Mouse (Mus musculus): ENCODE measurements around the gene Gm20388. TPM values are rescaled to one million over a fixed set of nuclear protein-coding genes. Genes with fewer than 3 reads are reported as not detected.

Gm20388 gene
- total RNA-seq, 2 experiments from 2014 or later: 1.9 to 2.0 TPM

DNA sequence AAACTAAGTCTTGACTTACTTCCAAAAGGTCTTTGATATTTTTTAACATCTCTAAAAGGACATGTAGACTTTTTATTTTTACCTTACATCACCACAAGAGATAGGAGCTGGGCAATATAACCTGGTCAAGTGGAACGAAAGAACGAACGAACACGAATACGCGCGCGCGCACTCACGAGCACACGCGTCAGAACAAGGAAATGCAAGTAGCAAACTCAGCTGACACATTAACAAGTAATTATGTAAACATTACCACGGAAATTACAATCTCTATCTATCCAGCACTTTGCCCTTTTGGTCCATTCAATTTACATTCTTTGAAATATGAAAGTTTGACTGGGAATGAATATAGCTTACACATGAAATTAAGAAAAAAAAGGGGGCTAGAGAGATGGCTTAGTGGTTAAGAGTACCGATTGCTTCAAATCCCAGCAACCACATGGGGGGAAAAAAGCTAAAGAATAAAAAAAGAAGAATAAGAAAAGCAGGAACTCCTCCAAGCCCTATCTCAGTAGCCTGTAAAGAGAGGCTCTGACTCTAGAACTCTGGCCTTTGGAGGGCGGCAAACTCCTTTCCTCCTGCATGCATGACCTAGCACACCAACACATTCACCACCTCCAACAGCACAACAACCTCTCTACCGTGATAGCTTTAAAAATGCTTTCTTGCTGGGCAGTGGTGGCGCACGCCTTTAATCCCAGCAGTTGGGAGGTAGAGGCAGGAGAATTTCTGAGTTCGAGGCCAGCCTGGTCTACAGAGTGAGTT lies 3072.7 kb downstream of the Gm20388 start:
- no peak for DNase-seq

DNA sequence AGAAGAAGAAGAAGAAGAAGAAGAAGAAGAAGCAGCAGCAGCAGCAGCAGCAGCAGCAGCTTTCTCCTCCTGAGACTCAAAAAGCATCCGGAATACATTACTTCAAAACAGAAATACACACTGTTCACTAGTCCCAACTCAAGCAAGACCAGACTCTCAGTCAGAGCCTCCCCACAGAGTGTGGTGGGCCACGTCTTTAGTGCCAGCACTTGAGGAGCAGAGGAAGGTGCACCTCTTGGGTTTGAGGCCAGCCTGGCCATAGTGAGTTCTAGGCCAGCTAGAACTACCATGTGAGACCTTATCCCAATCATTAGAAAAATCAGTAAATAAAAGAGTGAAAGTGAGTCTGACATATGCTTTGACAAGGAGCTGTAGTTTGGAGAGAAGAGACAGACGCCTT lies 3073.5 kb downstream of the Gm20388 start:
- DNase-seq: no peak

DNA sequence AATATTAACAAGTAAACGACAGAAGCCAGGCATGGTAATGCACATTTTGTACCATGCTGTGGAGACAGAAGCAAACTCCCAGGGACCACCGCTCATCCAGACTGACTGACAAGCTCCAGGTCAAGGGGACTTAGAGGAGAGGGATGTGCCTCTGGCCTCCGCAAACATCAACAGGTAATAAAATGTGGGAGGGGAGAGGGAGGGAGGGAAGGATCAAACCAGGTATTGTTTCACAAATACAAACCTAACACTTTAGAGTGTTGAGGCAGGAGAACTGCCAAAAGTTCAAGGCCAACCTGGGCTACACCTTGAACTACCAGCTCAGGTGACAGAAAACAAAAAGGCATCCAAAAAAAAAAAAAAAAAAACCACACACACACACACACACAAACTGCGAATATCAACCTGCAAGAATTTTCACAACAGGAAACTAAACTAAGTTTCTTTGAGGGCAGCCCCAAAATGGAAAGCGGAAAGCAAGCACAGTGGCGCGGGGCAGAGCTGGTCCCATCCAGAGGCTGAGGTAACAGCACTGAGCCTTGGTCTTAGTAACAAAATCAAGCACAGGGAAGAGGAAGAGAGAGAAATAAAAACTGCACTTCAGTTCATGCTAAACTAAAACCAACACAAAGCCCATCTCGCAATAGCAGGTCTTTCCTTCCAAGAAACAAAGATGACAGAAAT lies 3076.0 kb downstream of the Gm20388 start:
- DNase-seq: no peak

DNA sequence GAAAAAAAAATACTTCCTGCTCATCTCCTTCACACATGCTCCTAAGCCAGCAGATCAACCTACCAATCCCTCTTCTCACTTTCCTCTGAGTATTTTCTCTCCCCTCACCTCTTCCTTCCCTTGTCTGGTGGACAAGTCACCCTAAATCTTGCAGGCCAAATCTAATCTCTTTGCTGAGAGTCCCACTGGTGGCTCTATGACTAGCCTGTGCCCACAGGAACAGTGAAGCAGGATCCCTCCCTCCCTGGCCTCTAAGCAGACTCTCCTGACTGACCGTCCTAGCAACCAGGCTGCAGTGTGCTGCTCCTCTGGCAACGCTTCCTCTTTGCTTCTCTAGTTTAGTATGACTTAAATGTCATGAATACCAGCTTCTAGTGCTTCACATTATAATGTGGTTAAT lies 3076.6 kb downstream of the Gm20388 start:
- DNase-seq: no peak

DNA sequence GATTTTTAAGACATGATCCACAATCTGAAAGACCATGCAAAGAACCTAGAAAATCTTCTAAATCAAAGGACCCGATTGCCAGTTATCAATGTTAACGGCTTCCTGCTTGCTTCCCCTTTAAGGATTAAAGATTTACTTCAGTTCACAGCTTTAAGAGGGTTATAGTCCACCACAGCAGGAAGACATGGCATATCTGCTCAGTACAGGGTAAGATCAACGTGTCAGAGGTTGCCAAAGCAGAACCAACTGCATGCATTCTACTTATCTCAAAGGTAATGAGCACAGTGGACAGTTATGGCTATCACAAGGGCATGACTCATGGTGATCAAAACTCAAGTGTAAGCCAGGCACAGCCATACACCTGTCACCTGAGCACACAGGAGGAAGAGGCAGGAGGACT lies 3078.3 kb downstream of the Gm20388 start:
- no peak for DNase-seq

DNA sequence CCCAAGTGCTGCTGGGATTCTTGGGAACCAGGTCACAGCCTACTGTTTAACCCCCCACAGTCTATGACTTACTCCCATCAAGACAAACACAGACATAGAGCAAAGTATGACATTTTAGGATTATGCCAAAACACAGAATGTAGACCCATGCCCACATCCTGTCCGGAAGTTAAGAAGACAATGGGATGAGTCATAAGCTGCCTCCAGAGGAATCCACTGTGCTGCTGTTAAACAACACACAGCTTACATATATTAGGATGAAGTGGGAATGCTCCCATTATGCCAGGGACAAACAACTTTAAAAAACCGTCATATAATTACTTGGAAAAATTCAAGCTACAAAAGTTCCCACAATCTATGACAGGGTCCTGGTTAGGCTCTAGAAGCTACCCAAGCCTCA lies 3079.3 kb downstream of the Gm20388 start:
- DNase-seq: no peak

DNA sequence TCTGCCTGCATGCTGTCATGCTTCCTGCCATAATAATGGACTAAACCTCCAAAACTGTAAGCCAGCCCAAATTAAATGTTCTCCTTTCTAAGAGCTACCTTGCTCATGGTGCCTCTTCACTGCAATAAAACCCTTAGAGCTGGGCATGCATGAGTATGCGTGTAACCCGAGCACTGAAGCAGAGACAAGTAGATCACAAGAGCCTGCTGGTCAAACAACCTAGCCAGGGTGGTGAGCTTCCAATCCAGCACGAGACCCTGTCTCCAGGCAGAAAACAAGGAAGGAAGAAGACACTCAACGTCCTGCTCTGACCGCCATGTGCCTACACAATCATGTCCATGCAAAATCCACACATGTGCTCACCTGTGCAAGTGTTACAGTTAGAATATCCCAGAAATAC lies 3080.7 kb downstream of the Gm20388 start:
- no peak for DNase-seq

DNA sequence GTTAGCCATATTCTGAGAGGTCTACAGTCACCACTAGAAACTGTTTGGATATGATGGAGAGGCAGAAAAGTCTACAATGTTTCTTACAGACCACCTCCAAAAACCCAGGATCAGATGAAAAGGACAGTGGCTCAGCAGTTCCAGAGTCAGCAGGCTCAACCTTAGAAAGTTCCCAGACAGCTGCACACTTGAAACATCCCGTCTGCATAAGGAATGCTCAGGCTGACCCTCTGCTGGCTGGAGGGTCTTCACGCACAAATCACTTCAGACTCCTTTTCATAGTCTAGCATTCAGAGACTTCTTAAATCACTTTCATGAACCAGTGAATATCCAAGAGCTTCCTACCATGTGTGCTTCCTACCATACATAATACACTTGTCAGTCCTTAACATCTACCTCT lies 3081.7 kb downstream of the Gm20388 start:
- DNase-seq: no peak

DNA sequence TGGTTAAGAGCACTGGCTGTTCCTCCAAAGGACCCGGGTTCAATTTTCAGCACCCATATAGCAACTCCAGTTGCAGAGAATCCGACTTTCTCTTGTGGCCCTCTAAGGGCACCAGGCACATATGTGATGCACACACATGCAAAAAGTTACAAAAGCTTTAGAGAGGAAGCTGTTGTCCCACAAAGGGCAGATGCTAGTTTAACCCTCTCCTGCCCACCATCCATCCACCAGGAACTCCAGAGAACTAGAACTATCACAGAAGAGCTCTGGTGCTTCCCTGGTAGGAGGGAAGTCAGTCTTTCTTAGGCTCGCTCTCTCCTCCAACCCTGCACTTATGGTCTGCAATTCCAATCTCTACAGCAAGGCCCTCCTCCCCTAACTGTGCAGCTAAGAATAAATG lies 3082.4 kb downstream of the Gm20388 start:
- DNase-seq: no peak

DNA sequence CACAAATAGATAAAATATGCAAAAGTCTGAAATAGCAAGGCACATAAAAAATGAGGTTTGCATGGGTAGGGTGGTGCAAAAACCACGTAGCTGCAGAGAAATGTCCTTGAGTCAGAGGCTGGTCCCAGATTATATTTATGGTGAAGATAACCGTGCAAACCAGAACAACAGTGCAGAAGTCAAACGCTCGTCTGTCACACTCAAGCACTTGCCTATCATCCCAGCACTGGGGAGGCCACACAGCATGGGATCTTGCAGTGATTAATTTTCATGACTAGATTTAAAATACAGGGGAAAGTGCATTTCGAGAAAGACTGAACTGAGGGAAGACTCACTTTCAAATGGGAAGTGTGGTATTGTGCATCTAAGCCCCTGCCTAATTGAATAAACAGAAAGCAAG lies 3083.1 kb downstream of the Gm20388 start:
- DNase-seq: no peak

DNA sequence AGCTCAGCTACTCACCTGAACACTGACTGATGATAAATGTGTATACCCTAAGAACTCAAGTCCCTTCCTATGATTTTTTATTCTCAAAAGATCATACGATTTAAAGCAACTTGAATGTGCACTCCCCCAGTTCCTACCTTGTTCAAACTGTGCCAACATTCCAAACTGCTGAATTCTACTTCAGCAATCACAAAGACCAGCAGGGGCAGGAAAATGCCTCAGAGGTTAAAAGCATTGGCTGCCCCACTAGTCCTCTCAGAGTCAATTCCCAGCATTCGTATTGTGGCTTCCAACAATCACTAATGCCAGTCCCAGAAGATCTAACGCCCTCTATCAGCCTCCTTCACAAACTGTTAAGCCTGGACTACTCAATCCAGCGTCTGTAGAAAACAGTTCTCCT lies 3087.3 kb downstream of the Gm20388 start:
- DNase-seq: no peak

DNA sequence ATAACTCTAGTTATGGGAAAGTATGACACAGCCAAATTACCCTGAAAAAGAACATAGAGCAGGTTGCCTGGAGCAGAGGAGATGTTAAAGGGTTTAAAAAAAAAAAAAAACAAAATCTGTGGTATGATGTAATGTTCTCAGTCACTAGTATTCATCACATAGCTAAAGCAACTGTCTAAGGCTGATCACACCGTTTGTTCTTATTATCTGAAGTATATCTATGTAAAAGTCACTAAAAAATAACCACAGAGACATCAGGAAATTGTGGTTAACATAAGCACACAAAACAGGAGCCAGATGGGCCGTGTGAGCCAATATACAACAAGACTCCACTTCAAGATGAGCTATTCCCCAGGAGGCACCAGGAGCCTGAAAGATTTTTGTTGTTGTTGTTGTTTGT lies 3089.7 kb downstream of the Gm20388 start:
- no peak for DNase-seq

DNA sequence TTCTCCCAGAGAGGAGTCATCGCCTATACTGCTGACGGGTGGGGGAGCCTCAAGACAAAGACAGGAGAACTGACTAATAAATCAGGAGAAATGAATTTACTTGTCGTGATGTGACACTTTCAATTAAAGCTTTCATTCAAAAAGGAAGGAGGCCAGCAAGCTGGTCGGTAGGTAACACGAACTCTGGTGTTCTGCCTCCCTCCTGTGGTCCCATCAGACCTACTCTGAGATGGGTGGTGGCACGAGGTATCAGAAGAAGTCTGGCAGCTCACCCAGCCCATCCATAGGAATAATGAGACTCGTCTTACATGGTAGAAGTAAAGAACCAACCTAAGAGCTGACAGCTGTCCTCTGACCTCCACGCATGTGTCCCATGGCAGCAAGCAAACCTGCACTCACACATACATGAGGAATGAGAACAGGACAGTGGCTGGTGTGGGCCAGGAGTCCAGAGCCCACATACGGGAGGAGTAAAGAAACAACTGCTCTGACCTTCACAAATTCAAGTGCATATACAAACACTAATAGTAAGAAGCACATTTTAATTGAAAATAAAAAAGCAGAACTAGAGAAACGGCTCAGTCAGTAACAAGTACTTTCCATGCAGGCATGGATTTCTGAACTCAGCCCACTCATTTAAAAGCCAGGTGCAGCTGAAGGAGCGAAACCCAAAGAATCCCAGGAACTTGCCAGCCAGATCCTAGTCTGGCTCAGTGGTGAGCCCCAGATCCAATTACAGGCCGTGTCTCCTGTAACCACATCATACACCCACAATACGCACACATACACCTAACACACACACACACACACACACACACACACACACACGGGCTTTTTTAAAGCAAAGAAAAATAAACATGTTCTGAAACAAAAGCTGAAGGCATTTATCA lies 3093.6 kb downstream of the Gm20388 start:
- no peak for DNase-seq

DNA sequence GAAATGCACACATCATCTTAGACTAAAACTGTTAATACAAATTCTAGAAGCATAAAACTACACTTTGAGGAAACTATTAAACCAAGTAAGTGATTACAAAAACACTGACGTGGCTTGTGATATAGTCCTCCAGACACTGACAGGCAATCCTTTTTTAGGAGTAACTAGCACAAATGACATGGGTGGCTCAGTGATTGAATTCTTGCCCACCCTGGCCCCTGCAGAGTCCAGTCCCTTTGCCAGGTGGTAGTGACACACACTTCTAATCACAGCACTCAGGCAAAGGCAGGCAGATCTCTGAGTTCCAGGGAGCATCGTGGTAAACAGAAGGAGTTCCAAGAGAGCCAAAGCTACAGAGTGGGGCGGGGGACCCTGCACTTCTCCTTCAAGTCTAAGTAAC lies 3094.7 kb downstream of the Gm20388 start:
- no peak for DNase-seq

DNA sequence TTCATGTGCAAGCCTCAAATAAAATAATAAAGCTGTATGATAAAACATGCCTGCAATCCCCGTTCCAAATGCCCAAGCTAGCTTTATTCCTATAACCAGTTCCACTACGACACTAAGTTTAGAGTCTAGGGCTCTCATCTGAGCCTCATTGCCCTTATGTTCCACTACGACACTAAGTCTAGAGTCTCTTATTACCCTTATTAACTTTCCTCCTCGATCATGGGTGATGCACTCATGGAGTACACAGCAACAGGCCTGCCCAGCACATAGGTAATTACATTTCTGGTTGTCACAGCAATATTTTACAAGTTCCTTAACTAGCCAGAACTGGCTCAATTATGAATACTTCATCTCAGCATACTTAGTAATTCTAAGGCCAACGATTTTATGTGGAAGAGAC lies 3095.2 kb downstream of the Gm20388 start:
- DNase-seq: no peak

DNA sequence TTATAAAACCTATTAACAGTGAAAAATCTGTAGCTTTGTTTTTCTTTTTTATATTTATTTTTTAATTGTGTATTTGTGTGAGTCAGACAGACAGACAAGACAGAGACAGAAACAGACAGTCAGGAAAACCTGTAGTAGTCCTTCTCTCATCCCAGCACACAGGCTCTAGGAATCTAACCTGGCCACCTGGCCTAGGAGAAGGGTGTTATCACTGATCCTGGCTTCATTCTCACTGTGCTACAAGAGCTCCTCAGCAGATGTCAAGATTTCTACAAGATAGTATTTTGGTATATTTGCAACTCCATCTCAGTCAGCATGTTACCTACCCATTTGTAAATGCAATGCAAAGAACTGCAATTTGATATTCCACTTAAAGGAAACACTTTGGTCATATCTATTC lies 3100.7 kb downstream of the Gm20388 start:
- no peak for DNase-seq

DNA sequence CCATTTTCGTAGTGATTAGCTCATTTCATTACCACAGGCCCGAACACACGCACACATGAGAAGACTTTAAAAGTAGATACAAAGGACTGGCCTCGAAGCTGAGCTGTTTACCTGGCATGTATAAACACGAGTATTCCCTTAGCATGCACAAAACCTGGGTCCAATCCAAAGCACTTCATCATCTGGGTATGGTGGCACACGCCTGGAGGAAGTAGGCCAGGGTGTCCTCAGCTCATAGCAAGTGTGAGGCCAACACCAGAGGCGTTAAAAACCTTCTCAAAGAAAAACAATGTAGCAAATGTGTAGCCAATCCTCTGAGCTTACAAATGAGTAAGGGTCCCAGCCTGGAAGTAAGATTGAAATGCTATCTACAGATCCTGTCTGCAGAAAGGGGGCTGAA lies 3103.8 kb downstream of the Gm20388 start:
- peak; percentile 47 for DNase-seq

DNA sequence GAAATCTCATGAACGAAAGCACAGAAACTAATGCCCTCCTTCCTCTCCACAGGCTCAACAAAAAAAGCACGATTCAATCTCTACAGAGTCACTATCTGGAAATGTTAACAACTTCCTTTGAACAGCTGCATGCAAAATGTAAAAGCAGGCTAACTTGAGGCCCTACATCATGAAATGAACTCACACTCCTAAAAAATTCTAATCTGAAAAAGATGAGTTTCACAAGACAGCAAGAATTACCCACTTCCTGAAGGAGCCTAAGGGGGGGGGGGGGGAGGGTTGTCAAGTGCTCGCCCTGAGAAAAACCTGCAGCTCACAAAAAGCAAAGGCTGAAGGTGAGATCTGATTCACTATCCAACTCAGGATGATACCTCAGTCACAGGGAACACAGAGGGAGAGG lies 3104.4 kb downstream of the Gm20388 start:
- no peak for DNase-seq

DNA sequence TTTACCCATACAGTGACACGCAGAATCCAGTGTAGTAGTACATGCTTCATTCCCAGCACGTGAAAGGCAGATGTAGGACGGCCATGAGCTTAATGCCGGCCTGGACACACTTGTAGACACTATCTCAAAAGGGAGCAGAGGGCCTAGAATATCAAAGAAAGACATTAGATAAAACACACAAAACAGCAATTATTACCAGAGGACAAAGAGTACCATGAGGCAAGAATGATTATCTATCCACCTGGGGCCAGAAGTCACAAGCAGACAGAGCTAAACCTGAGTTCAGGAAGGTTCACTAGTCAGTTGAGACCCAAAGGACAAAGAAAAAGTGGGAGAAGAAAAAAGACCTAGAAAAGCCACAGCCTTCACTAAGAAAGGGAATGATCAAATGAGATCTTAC lies 3106.5 kb downstream of the Gm20388 start:
- no peak for DNase-seq

DNA sequence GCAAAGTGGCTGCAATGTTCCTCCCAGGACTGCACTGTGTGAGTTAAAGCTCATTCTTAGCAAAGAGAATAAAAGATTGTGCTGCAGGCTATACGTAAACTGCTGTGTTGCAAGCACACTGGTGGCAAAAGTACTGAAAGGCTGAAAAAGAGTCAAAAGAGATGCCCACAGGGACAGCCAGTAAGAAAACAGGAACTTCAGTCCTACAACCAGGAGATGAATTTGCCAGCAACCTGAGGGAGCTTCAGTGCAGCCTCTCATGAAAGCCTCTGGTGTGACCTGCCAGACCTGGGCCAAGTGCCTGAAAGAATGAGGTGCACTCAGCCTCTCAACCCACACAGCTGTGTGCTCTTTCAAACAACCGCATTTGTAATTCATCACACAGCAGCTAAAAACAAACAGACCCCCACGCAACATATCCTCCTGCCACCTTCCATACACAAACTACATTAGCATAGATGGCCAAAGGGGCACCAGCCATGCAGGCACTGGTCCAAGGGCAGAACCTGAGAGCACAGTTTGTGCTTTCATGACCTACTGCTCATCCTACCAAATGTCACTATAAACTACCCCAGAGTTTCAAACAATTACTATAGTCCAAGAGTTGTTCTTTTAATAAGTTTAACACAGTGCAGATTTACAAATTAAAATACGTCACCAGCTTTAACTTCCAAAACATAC lies 3108.0 kb downstream of the Gm20388 start:
- no peak for DNase-seq

DNA sequence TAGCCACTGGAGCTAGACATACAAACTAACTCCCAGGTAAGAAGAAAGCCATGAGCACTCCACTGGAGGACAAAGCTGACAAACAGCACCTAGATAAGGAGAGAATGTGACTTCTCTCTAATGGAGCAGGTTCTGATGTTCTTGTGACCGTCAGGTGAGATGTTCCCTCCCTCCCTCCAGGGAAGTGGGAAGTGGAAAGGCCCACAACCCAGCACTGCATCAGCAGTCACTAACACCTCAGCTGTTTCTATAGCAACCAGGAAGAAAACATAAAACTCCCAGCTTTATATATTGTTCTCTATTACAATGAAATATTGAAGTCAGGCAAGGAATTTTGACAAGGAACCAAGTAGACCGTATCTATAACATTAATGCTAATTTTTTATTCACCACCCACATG lies 3109.4 kb downstream of the Gm20388 start:
- no peak for DNase-seq

DNA sequence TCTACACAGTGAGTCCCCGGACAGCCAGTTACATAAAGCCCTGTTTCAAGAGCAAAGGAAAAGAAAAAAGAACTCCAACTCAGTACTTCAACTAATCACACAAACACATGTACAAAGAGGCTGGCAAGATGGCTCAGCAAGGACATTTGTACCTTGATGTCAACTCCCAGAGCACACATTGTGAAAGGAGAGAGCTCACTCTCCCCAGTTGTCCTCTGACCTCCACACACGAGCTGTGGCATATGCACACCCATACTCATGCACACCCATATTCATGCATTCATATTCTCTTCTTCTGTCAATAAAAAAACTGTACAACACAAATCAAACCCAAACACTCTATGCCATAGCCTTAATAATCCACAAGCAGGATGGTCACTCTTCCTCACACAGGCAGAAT lies 3110.2 kb downstream of the Gm20388 start:
- DNase-seq: no peak

DNA sequence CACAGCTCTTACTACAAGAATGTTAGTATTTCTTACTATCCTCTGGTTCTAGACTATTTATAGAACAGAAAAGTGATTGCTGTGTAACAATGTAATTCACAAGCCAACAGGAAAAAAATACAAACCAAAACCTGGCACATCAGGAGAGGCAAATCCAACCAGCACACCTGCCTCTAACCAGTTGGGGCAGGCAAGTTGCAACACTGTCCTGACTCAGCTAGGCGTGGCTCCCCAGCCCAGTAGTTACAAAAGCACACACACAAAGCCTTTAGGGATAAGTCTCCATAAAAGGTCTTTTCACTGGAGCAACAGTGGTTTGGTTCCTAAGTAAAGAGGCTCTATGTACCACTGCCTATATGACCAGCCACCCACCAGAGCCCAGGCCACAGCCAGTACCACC lies 3110.6 kb downstream of the Gm20388 start:
- peak; percentile 49 for DNase-seq
